Mouse (Mus musculus) heart, embryonic 15.5 days (tissue): ENCODE measurements at regions not wholly inside any gene's neighbourhood (a gene's known extent, or its start where the extent isn't known, plus 50 kb on each side); places are given as distances from the start of the nearest gene placed in this dataset.
A peak's percentile ranks its signal among the peaks of the same experiment; 100 is the strongest.
"Not testable (repeated sequence)": the region's sequence is repeated elsewhere in the genome, so short reads cannot be mapped to it uniquely, and the experiment has no call there.

Experiments used
- ATAC-seq: fragments of 200-750 bp; cut with Nextera tagmentation; replicated peaks from 2 replicates; pipeline ENCODE4 v1.8.0; 2017; ENCODE audit warnings: low read depth, moderate TSS enrichment; ENCODE audit not compliant: insufficient number of reproducible peaks, insufficient read depth, low FRiP score
- H3K27ac ChIP-seq: fragments of 300-500 bp; sonication (generic); 2 replicates; pipeline ENCODE4 v1.5.1; 2015; ENCODE audit warnings: mild to moderate bottlenecking, inconsistent platforms
- H3K27me3 ChIP-seq: fragments of 300-500 bp; sonication (generic); 2 replicates; pipeline ENCODE4 v1.6.1; 2015; ENCODE audit warnings: inconsistent platforms
- H3K36me3 ChIP-seq: fragments of 300-500 bp; sonication (generic); 2 replicates; pipeline ENCODE4 v1.6.1; 2015; ENCODE audit warnings: mild to moderate bottlenecking, inconsistent platforms
- H3K4me1 ChIP-seq: fragments of 300-500 bp; sonication (generic); replicated peaks from 2 replicates; pipeline ENCODE4 v1.6.1; 2015; ENCODE audit warnings: inconsistent platforms
- H3K4me2 ChIP-seq: fragments of 300-500 bp; sonication (generic); 2 replicates; pipeline ENCODE4 v1.6.1; 2015; ENCODE audit warnings: inconsistent platforms, mild to moderate bottlenecking, moderate library complexity
- H3K4me3 ChIP-seq: fragments of 300-500 bp; sonication (generic); 2 replicates; pipeline ENCODE4 v1.5.1; 2015; ENCODE audit warnings: mild to moderate bottlenecking, inconsistent platforms
- H3K9ac ChIP-seq: fragments of 300-500 bp; sonication (generic); 2 replicates; pipeline ENCODE4 v1.6.1; 2015; ENCODE audit warnings: mild to moderate bottlenecking, inconsistent platforms
- H3K9me3 ChIP-seq: fragments of 300-500 bp; sonication (generic); replicated peaks from 2 replicates; pipeline ENCODE4 v1.6.1; 2016; ENCODE audit warnings: inconsistent platforms
- WGBS: fragments of 180-500 bp; shearing (Covaris S2); methylation state at CpG from one replicate; pipeline ENCODE4 v1.1.7; 2015; ENCODE audit warnings: mixed read lengths; 5-methylcytosine and 5-hydroxymethylcytosine counted together

GRCm38 (mm10) chr14:33691690-33692089 is 102.7 kb downstream of the Ptpn20 start:
- Histone ChIP-seq H3K9me3 (no peaks in the 10 kb centered on the region), H3K4me2 (no peak overlapping the region), H3K4me1 (peaks cover 27% of the 10 kb centered on the region), H3K4me3 (no peak overlapping the region), H3K9ac (no peak overlapping the region), H3K36me3 (no peaks in the 10 kb centered on the region), H3K27me3 (0 out of 2 replicates have a peak, but pooled peaks cover 5% of the 10 kb centered on the region), H3K27ac (peak overlapping the region; percentile 31; the same call in 1 of the 2 replicates)
- WGBS, result 10% methylated on average over 2 of the region's 2 CpGs
- peak; percentile 33; the same call in 1 of the 2 replicates for ATAC-seq

GRCm38 (mm10) chr14:33694224-33694623 is 105.2 kb downstream of the Ptpn20 start:
- Histone ChIP-seq H3K9me3 (no peaks in the 10 kb centered on the region), H3K4me3 (no peak overlapping the region), H3K27ac (no peak overlapping the region), H3K36me3 (no peaks in the 10 kb centered on the region), H3K4me2 (no peak overlapping the region), H3K9ac (no peak overlapping the region), H3K27me3 (0 out of 2 replicates have a peak, but pooled peaks cover 5% of the 10 kb centered on the region), H3K4me1 (peaks cover 13% of the 10 kb centered on the region)
- WGBS, result 68% methylated on average over 2 of the region's 2 CpGs
- ATAC-seq, result no peak

- ATAC-seq, result 0 out of 2 replicates have a peak, but pooled peaks have one; percentile 5
- no peak overlapping the region for H3K9ac ChIP-seq
- H3K27me3 ChIP-seq, result 0 out of 2 replicates have a peak, but pooled peaks cover 5% of the 10 kb centered on the region
- no peaks in the 10 kb centered on the region for H3K9me3 ChIP-seq
- no peak overlapping the region for H3K27ac ChIP-seq
- no peak overlapping the region for H3K4me2 ChIP-seq
- H3K36me3 ChIP-seq, result no peaks in the 10 kb centered on the region
- peaks cover 13% of the 10 kb centered on the region for H3K4me1 ChIP-seq
- no peak overlapping the region for H3K4me3 ChIP-seq
- WGBS, result 18% methylated on average over 8 of the region's 8 CpGs
Observed at GRCm38 (mm10) chr14:33695362-33695982, 106.5 kb downstream of the Ptpn20 start.

- ATAC-seq, result no peak
Observed at GRCm38 (mm10) chr14:33696817-33697216, 107.8 kb downstream of the Ptpn20 start.

DNA sequence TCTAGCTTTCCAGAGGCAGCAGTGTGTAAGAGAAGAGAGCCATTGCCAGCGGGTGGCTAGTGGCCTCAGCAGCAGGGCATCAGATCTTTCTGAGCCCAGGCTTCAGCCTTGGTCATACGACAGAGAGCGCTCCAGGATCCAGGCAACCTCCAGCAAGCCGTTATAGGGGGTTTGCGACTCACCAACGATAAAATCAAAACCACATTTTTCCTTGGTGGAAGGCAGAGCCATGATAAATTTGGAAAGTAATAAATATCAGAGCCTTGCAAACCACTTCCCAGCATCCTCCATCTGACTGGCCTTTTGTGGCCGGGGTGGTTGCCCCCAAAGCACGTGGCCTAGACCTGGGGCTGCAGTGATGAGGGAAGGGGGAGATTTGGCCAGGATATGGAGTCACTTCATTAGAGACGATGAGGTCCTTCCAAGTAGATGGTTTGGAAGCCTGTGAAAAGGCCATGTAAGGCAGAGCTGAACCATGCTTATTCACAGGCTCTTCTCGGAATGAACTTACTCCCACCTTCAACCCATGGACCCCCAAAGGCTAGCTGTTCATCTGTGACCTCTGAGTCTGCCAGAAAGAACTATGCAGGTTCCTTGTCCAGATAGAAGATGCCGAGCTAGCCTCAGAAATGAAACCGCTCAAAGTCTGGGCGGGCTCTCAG is 110.9 kb downstream of the Ptpn20 start:
- Histone ChIP-seq H3K9me3 (no peaks in the 10 kb centered on the region), H3K27ac (no peak overlapping the region), H3K4me1 (no peaks in the 10 kb centered on the region), H3K27me3 (no peaks in the 10 kb centered on the region), H3K4me3 (no peak overlapping the region), H3K4me2 (no peak overlapping the region), H3K36me3 (no peaks in the 10 kb centered on the region), H3K9ac (no peak overlapping the region)
- no peak for ATAC-seq
- 76% methylated on average over 13 of the region's 13 CpGs for WGBS

More at GRCm38 (mm10) chr14:33696817-33697216, 107.8 kb downstream of the Ptpn20 start:
- Histone ChIP-seq H3K36me3 (no peaks in the 10 kb centered on the region), H3K4me1 (peaks cover 2% of the 10 kb centered on the region), H3K27ac (no peak overlapping the region), H3K4me3 (no peak overlapping the region), H3K27me3 (0 out of 2 replicates have a peak, but pooled peaks cover 5% of the 10 kb centered on the region), H3K9me3 (no peaks in the 10 kb centered on the region), H3K9ac (no peak overlapping the region), H3K4me2 (no peak overlapping the region)
- WGBS, result 59% methylated on average over 3 of the region's 3 CpGs

GRCm38 (mm10) chr14:33707661-33708297 is 118.8 kb downstream of the Ptpn20 start:
- H3K9ac ChIP-seq, result no peak overlapping the region
- H3K4me2 ChIP-seq, result no peak overlapping the region
- no peaks in the 10 kb centered on the region for H3K9me3 ChIP-seq
- no peak overlapping the region for H3K27ac ChIP-seq
- H3K27me3 ChIP-seq, result no peaks in the 10 kb centered on the region
- WGBS, result 55% methylated on average over 6 of the region's 6 CpGs
- ATAC-seq, result peak; percentile 53; the same call in 1 of the 2 replicates
- H3K36me3 ChIP-seq, result no peaks in the 10 kb centered on the region
- no peak overlapping the region for H3K4me3 ChIP-seq
- H3K4me1 ChIP-seq, result no peaks in the 10 kb centered on the region

DNA sequence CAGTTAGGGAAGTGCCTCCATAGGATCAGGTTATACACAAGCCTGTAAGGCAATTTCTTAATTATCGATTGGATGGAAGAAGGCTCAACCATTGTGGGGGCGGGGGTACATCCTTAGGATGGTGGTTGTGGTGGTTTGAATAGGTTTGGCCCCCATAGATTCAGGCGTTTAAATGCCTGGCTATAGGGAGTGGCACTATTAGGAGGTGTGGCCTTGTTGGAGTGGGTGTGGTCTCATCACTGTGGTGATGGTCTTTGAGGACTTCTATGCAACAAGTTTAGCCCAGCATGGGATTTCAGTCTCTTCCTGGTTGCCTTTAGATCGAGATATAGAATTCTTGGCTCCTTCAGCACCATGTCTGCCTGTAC is 119.3 kb downstream of the Ptpn20 start:
- H3K4me2 ChIP-seq, result no peak overlapping the region
- H3K36me3 ChIP-seq, result no peaks in the 10 kb centered on the region
- no peak overlapping the region for H3K9ac ChIP-seq
- WGBS, result 75% methylated on average over 4 of the region's 4 CpGs
- no peaks in the 10 kb centered on the region for H3K9me3 ChIP-seq
- no peaks in the 10 kb centered on the region for H3K4me1 ChIP-seq
- no peak overlapping the region for H3K4me3 ChIP-seq
- H3K27me3 ChIP-seq, result no peaks in the 10 kb centered on the region
- ATAC-seq, result no peak
- H3K27ac ChIP-seq, result no peak overlapping the region

DNA sequence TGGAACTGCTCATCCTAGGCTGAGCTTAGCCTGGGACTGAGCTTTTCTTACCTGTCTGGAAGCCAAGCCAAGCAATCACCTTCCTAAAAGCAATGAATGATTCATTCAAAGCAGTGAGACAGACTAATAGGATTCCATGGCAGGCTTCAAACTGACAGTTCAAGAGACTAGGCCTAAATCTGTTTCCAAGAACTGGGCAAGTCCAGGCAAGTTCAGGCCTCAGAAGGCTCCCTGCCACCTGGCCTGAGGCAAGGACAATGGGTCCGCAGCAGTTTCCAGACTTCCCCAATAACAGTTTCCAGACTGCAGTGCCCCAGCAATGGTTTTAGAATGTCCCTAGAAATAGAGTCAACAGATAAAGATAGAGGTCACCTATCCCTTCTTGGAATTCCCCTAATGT is 123.5 kb downstream of the Ptpn20 start:
- no peak overlapping the region for H3K27ac ChIP-seq
- no peaks in the 10 kb centered on the region for H3K4me1 ChIP-seq
- H3K36me3 ChIP-seq, result no peaks in the 10 kb centered on the region
- no peak overlapping the region for H3K4me3 ChIP-seq
- ATAC-seq, result no peak
- 91% methylated on average over 1 of the region's 1 CpGs for WGBS
- H3K27me3 ChIP-seq, result no peaks in the 10 kb centered on the region
- H3K9ac ChIP-seq, result no peak overlapping the region
- H3K9me3 ChIP-seq, result no peaks in the 10 kb centered on the region
- H3K4me2 ChIP-seq, result no peak overlapping the region

DNA sequence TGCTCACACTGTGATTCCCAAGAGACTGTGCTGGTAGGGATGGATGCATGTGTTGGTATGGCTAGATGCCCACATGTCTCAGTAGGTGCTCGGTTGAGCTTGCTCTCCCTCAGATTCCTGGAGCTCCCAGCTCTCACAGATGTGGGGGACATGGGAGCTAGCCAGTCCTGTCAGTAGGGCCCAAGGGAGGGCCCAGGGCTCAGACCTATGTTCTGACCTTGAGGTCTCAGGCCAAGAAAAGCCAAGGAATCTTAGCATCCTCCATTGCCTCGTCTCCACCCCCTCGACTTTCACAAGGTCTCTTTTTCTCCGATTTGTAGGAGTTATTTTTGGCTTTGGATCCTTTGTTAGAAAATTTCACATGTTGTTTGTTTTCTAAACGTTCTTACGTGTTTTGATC is 130.6 kb downstream of the Ptpn20 start:
- no peak overlapping the region; the same call in 1 of the 2 replicates for H3K9ac ChIP-seq
- 59% methylated on average over 6 of the region's 6 CpGs for WGBS

GRCm38 (mm10) chr14:33722379-33723145 is 133.6 kb downstream of the Ptpn20 start:
- ATAC-seq, H3K4me1 ChIP-seq, H3K27ac ChIP-seq, H3K27me3 ChIP-seq, H3K4me2 ChIP-seq, H3K36me3 ChIP-seq, H3K9me3 ChIP-seq, H3K9ac ChIP-seq, H3K4me3 ChIP-seq: not testable (repeated sequence)
- WGBS, result 80% methylated on average over 5 of the region's 5 CpGs

More for the DNA sequence above, 130.6 kb downstream of the Ptpn20 start:
- Histone ChIP-seq H3K9me3 (no peaks in the 10 kb centered on the region), H3K4me3 (no peak overlapping the region), H3K4me2 (no peak overlapping the region), H3K27me3 (no peaks in the 10 kb centered on the region), H3K36me3 (no peaks in the 10 kb centered on the region), H3K4me1 (no peaks in the 10 kb centered on the region), H3K27ac (no peak overlapping the region)
- no peak for ATAC-seq

- ATAC-seq, result no peak
- Histone ChIP-seq H3K36me3 (no peaks in the 10 kb centered on the region), H3K4me1 (no peaks in the 10 kb centered on the region), H3K9ac (no peak overlapping the region), H3K4me3 (no peak overlapping the region), H3K27ac (no peak overlapping the region), H3K9me3 (no peaks in the 10 kb centered on the region), H3K4me2 (no peak overlapping the region), H3K27me3 (no peaks in the 10 kb centered on the region)
- 81% methylated on average over 10 of the region's 10 CpGs for WGBS
Observed at GRCm38 (mm10) chr14:33726500-33726899, 137.5 kb downstream of the Ptpn20 start.
